Mouse (Mus musculus) Patski (cell line): ENCODE data around the gene Carmil2. TPM values are rescaled to one million over a fixed set of nuclear protein-coding genes. Genes with fewer than 3 reads are reported as not detected.

Experiments
- ATAC-seq: fragments of 100-300 bp; one replicate; pipeline ENCODE4 v1.8.0; 2021
- CTCF ChIA-PET: fragments of 350-600 bp; sonication (Branson Sonifier 250); formaldehyde crosslinking; loops from one replicate; lab custom pipeline; 2022; ENCODE audit warnings: inconsistent platforms; lab: Charles Lee
- POLR2A ChIA-PET: fragments of 350-600 bp; sonication (Branson Sonifier 250); formaldehyde crosslinking; loops from one replicate; lab custom pipeline; 2022; ENCODE audit warnings: antibody characterized with exemption, inconsistent platforms; lab: Charles Lee
- DNase-seq: peaks from one replicate; pipeline ENCODE4 v3.0.0-alpha.2; 2011; ENCODE audit warnings: low read depth, low spot score
- H3K27me3 ChIP-seq: fragments of 371-371 bp; one replicate; pipeline ENCODE4 v1.5.1; 2021
- CTCF ChIP-seq: fragments of 100-300 bp; IDR thresholded peaks from one replicate; pipeline ENCODE4 v1.5.1; 2021
- in situ Hi-C: fragments of 300-500 bp; cut with MboI; formaldehyde crosslinking; loops from 3 replicates; pipeline ENCODE4 v1.11.1; 2018; ENCODE audit warnings: low pct_unique_long_range_greater_than_20kb, mixed read lengths
- polyA plus RNA-seq: library from polyadenylated mRNA; unstranded; gene quantifications from one replicate; pipeline ENCODE4 v1.2.3, GENCODE M21; 2021

The Carmil2 gene
- polyA plus RNA-seq, 1 experiment from 2014 or later, result 0.44 TPM

- DNase-seq (no peak), ATAC-seq (no peak)
- ChIA-PET CTCF (interaction anchor here (1.5 kb wide), 1 partner anchor 9 kb away, joined by 4 read pairs; no protein-coding TSS in a partner anchor), POLR2A (interaction anchor here (0.7 kb wide), 1 partner anchor 12 kb away, joined by 3 read pairs; no protein-coding TSS in a partner anchor)
- in situ Hi-C loops, result no loop called here
- TF ChIP-seq CTCF, result no peak
- no peaks in the 10 kb centered on the region for H3K27me3 ChIP-seq
Measured at GRCm38 (mm10) chr8:105704955-105705354, 18.9 kb downstream of the Carmil2 start.

GRCm38 (mm10) chr8:105706426-105706825 lies 20.4 kb downstream of the Carmil2 start:
- in situ Hi-C loops, result no loop called here
- H3K27me3 ChIP-seq, result no peaks in the 10 kb centered on the region
- no peak for ATAC-seq
- CTCF ChIA-PET, result no interaction called here
- TF ChIP-seq CTCF, result no peak
- no peak for DNase-seq
- POLR2A ChIA-PET, result no interaction called here

GRCm38 (mm10) chr8:105707498-105708403 lies 21.7 kb downstream of the Carmil2 start, which contains the start of the genes 4933405L10Rik and Enkd1:
Gene 4933405L10Rik, plus strand, starts transcription at chr8:105707655.
Gene Enkd1, minus strand, starts transcription at chr8:105708210.
- in situ Hi-C loops, result no loop called here
- no peak for TF ChIP-seq CTCF
- CTCF ChIA-PET, result interaction anchor here (0.9 kb wide), 1 partner anchor 63 kb away, joined by 3 read pairs; no protein-coding TSS in a partner anchor
- POLR2A ChIA-PET, result no interaction called here
- DNase-seq (peak; percentile 56), ATAC-seq (peak; percentile 40)
- H3K27me3 ChIP-seq, result no peaks in the 10 kb centered on the region

- CTCF ChIA-PET, result interaction anchor here (0.9 to 1.0 kb wide), 2 partner anchors 62 to 80 kb away, joined by 3 read pairs; no protein-coding TSS in a partner anchor
- H3K27me3 ChIP-seq, result no peaks in the 10 kb centered on the region
- no peak for DNase-seq
- TF ChIP-seq CTCF, result no peak
- in situ Hi-C loops, result no loop called here
- ATAC-seq, result no peak
- POLR2A ChIA-PET, result interaction anchor here (0.6 kb wide), 1 partner anchor 88 kb away, joined by 4 read pairs; no protein-coding TSS in a partner anchor
Measured at GRCm38 (mm10) chr8:105708675-105709074, 22.6 kb downstream of the Carmil2 start.

GRCm38 (mm10) chr8:105709317-105709716 lies 23.2 kb downstream of the Carmil2 start:
- ATAC-seq (no peak), DNase-seq (no peak)
- no peaks in the 10 kb centered on the region for H3K27me3 ChIP-seq
- no peak for TF ChIP-seq CTCF
- ChIA-PET POLR2A (no interaction called here), CTCF (interaction anchor here (1.0 kb wide), 1 partner anchor 79 kb away, joined by 3 read pairs; no protein-coding TSS in a partner anchor)
- in situ Hi-C loops, result no loop called here

GRCm38 (mm10) chr8:105712286-105712685 lies 26.2 kb downstream of the Carmil2 start:
- no peak for TF ChIP-seq CTCF
- ChIA-PET POLR2A (no interaction called here), CTCF (no interaction called here)
- no peaks in the 10 kb centered on the region for H3K27me3 ChIP-seq
- no peak for DNase-seq
- in situ Hi-C loops, result loop anchor here (5.0 to 10.0 kb wide), 2 partner anchors 75 to 223 kb away; partner anchors contain the start of genes Ctrl and Psmb10
- no peak for ATAC-seq

- H3K27me3 ChIP-seq, result no peaks in the 10 kb centered on the region
- in situ Hi-C loops, result loop anchor here (5.0 to 10.0 kb wide), 2 partner anchors 73 to 221 kb away; partner anchors contain the start of genes Ctrl and Psmb10
- DNase-seq, result no peak
- ChIA-PET CTCF (interaction anchor here (1.0 to 3.8 kb wide), 19 partner anchors 9 to 244 kb away, joined by 3 to 40 read pairs (median 5); partner anchors contain the start of genes Ranbp10 and Thap11), POLR2A (interaction anchor here (1.0 kb wide), 1 partner anchor 75 kb away, joined by 3 read pairs; no protein-coding TSS in a partner anchor)
- ATAC-seq, result peak; percentile 44
- no peak for TF ChIP-seq CTCF
Measured at GRCm38 (mm10) chr8:105714139-105714538, 28.1 kb downstream of the Carmil2 start.

- no peaks in the 10 kb centered on the region for H3K27me3 ChIP-seq
- no peak for TF ChIP-seq CTCF
- in situ Hi-C loops, result loop anchor here (10.0 kb wide), 1 partner anchor 220 kb away; the partner anchor contains the start of genes Ctrl and Psmb10
- no peak for ATAC-seq
- DNase-seq, result no peak
- POLR2A ChIA-PET, result no interaction called here
- CTCF ChIA-PET, result interaction anchor here (0.8 to 3.8 kb wide), 13 partner anchors 8 to 243 kb away, joined by 3 to 40 read pairs (median 5); partner anchors contain the start of gene Thap11
Measured at GRCm38 (mm10) chr8:105715042-105715441, 29.0 kb downstream of the Carmil2 start.

- ATAC-seq (no peak), DNase-seq (no peak)
- ChIA-PET POLR2A (no interaction called here), CTCF (interaction anchor here (2.7 to 3.8 kb wide), 3 partner anchors 56 to 75 kb away, joined by 14 to 40 read pairs (median 20); no protein-coding TSS in a partner anchor)
- TF ChIP-seq CTCF, result no peak
- no peaks in the 10 kb centered on the region for H3K27me3 ChIP-seq
- in situ Hi-C loops, result loop anchor here (10.0 kb wide), 1 partner anchor 218 kb away; the partner anchor contains the start of genes Ctrl and Psmb10
Measured at GRCm38 (mm10) chr8:105716302-105716945, 30.4 kb downstream of the Carmil2 start.
